Mouse (Mus musculus): ENCODE data around the gene Zfp740. TPM values are rescaled to one million over a fixed set of nuclear protein-coding genes. Genes with fewer than 3 reads are reported as not detected.

Gene Zfp740
- polyA plus RNA-seq, 1 experiment from 2014 or later: 67.0 TPM

- H3K27ac ChIP-seq (ENCODE audit: low read length): peak overlapping the region; percentile 100
- no peaks in the 10 kb centered on the region for H3K9me3 ChIP-seq (ENCODE audit: control insufficient read depth, low read length)
- H3K9ac ChIP-seq (ENCODE audit: low read length): peak overlapping the region; percentile 88
- H3K4me3 ChIP-seq (ENCODE audit: low read length): peak overlapping the region; percentile 80
- peaks cover 15% of the 10 kb centered on the region for H3K36me3 ChIP-seq (ENCODE audit: control insufficient read depth, insufficient read depth, low read length)
- ATAC-seq (ENCODE audit: low read depth): peak; percentile 6; the same call in 1 of the 2 replicates
- peaks cover 46% of the 10 kb centered on the region for H3K4me1 ChIP-seq (replicated peaks; ENCODE audit: control insufficient read depth, insufficient read depth, low read length)
- peak overlapping the region; percentile 94 for H3K4me2 ChIP-seq (ENCODE audit: low read depth, low read length)
- WGBS: 10% methylated on average over 22 of the region's 22 CpGs
- no peaks in the 10 kb centered on the region for H3K27me3 ChIP-seq (ENCODE audit: control insufficient read depth, insufficient read depth, low read depth, low read length)
These were observed 40.5 kb downstream of the Zfp740 start for GRCm38 (mm10) chr15:102243229-102244190.

GRCm38 (mm10) chr15:102244306-102245191, 41.5 kb downstream of the Zfp740 start:
- no peak for ATAC-seq (ENCODE audit: low read depth)
- Histone ChIP-seq H3K36me3 (ENCODE audit: control insufficient read depth, insufficient read depth, low read length) (peaks cover 9% of the 10 kb centered on the region), H3K4me2 (ENCODE audit: low read depth, low read length) (peak overlapping the region; percentile 94), H3K4me1 (replicated peaks; ENCODE audit: control insufficient read depth, insufficient read depth, low read length) (peaks cover 51% of the 10 kb centered on the region), H3K9me3 (ENCODE audit: control insufficient read depth, low read length) (no peaks in the 10 kb centered on the region), H3K4me3 (ENCODE audit: low read length) (peak overlapping the region; percentile 80), H3K27me3 (ENCODE audit: control insufficient read depth, insufficient read depth, low read depth, low read length) (no peaks in the 10 kb centered on the region), H3K27ac (ENCODE audit: low read length) (peak overlapping the region; percentile 100), H3K9ac (ENCODE audit: low read length) (peak overlapping the region; percentile 88)
- 14% methylated on average over 19 of the region's 19 CpGs for WGBS

GRCm38 (mm10) chr15:102245461-102245881, 42.4 kb downstream of the Zfp740 start:
- H3K9me3 ChIP-seq (ENCODE audit: control insufficient read depth, low read length): no peaks in the 10 kb centered on the region
- no peak for ATAC-seq (ENCODE audit: low read depth)
- peak overlapping the region; percentile 100 for H3K27ac ChIP-seq (ENCODE audit: low read length)
- H3K36me3 ChIP-seq (ENCODE audit: control insufficient read depth, insufficient read depth, low read length): peaks cover 5% of the 10 kb centered on the region
- peaks cover 60% of the 10 kb centered on the region for H3K4me1 ChIP-seq (replicated peaks; ENCODE audit: control insufficient read depth, insufficient read depth, low read length)
- peak overlapping the region; percentile 94 for H3K4me2 ChIP-seq (ENCODE audit: low read depth, low read length)
- H3K27me3 ChIP-seq (ENCODE audit: control insufficient read depth, insufficient read depth, low read depth, low read length): no peaks in the 10 kb centered on the region
- peak overlapping the region; percentile 88 for H3K9ac ChIP-seq (ENCODE audit: low read length)
- 6% methylated on average over 14 of the region's 14 CpGs for WGBS
- H3K4me3 ChIP-seq (ENCODE audit: low read length): peak overlapping the region; percentile 80

GRCm38 (mm10) chr15:102245891-102246741, 43.1 kb downstream of the Zfp740 start:
- Histone ChIP-seq H3K4me3 (ENCODE audit: low read length) (peak overlapping the region; percentile 80), H3K4me2 (ENCODE audit: low read depth, low read length) (peak overlapping the region; percentile 94), H3K36me3 (ENCODE audit: control insufficient read depth, insufficient read depth, low read length) (peaks cover 3% of the 10 kb centered on the region), H3K27me3 (ENCODE audit: control insufficient read depth, insufficient read depth, low read depth, low read length) (no peaks in the 10 kb centered on the region), H3K27ac (ENCODE audit: low read length) (peak overlapping the region; percentile 100), H3K9me3 (ENCODE audit: control insufficient read depth, low read length) (no peaks in the 10 kb centered on the region), H3K4me1 (replicated peaks; ENCODE audit: control insufficient read depth, insufficient read depth, low read length) (peaks cover 63% of the 10 kb centered on the region), H3K9ac (ENCODE audit: low read length) (peak overlapping the region; percentile 88)
- peak; percentile 69 for ATAC-seq (ENCODE audit: low read depth)
- under 1% methylated on average over 40 of the region's 44 CpGs for WGBS

- H3K4me3 ChIP-seq (ENCODE audit: low read length): peak overlapping the region; percentile 80
- peaks cover 58% of the 10 kb centered on the region for H3K4me1 ChIP-seq (replicated peaks; ENCODE audit: control insufficient read depth, insufficient read depth, low read length)
- H3K4me2 ChIP-seq (ENCODE audit: low read depth, low read length): peak overlapping the region; percentile 94
- peak overlapping the region; percentile 100 for H3K27ac ChIP-seq (ENCODE audit: low read length)
- peak overlapping the region; percentile 88 for H3K9ac ChIP-seq (ENCODE audit: low read length)
- H3K36me3 ChIP-seq (ENCODE audit: control insufficient read depth, insufficient read depth, low read length): no peaks in the 10 kb centered on the region; the same call in 1 of the 2 replicates
- WGBS: under 1% methylated on average over 25 of the region's 35 CpGs
- no peaks in the 10 kb centered on the region for H3K9me3 ChIP-seq (ENCODE audit: control insufficient read depth, low read length)
- no peaks in the 10 kb centered on the region for H3K27me3 ChIP-seq (ENCODE audit: control insufficient read depth, insufficient read depth, low read depth, low read length)
- peak; percentile 76 for ATAC-seq (ENCODE audit: low read depth)
These were observed 43.8 kb downstream of the Zfp740 start for GRCm38 (mm10) chr15:102246866-102247251.

- Histone ChIP-seq H3K27me3 (ENCODE audit: control insufficient read depth, insufficient read depth, low read depth, low read length) (no peaks in the 10 kb centered on the region), H3K9me3 (ENCODE audit: control insufficient read depth, low read length) (no peaks in the 10 kb centered on the region), H3K27ac (ENCODE audit: low read length) (peak overlapping the region; percentile 100), H3K36me3 (ENCODE audit: control insufficient read depth, insufficient read depth, low read length) (0 out of 2 replicates have a peak, but pooled peaks cover 2% of the 10 kb centered on the region), H3K4me3 (ENCODE audit: low read length) (peak overlapping the region; percentile 80), H3K9ac (ENCODE audit: low read length) (peak overlapping the region; percentile 88), H3K4me1 (replicated peaks; ENCODE audit: control insufficient read depth, insufficient read depth, low read length) (peaks cover 52% of the 10 kb centered on the region), H3K4me2 (ENCODE audit: low read depth, low read length) (peak overlapping the region; percentile 94)
- ATAC-seq (ENCODE audit: low read depth): peak; percentile 67
- 1% methylated on average over 41 of the region's 65 CpGs for WGBS
These were observed 44.4 kb downstream of the Zfp740 start for GRCm38 (mm10) chr15:102247252-102248130.

- ATAC-seq (ENCODE audit: low read depth): no peak
- Histone ChIP-seq H3K36me3 (ENCODE audit: control insufficient read depth, insufficient read depth, low read length) (peaks cover 2% of the 10 kb centered on the region; the same call in 1 of the 2 replicates), H3K9me3 (ENCODE audit: control insufficient read depth, low read length) (no peaks in the 10 kb centered on the region), H3K9ac (ENCODE audit: low read length) (peak overlapping the region; percentile 88), H3K27ac (ENCODE audit: low read length) (peak overlapping the region; percentile 100), H3K27me3 (ENCODE audit: control insufficient read depth, insufficient read depth, low read depth, low read length) (no peaks in the 10 kb centered on the region), H3K4me3 (ENCODE audit: low read length) (peak overlapping the region; percentile 80), H3K4me1 (replicated peaks; ENCODE audit: control insufficient read depth, insufficient read depth, low read length) (peaks cover 44% of the 10 kb centered on the region), H3K4me2 (ENCODE audit: low read depth, low read length) (peak overlapping the region; percentile 94)
- WGBS: 9% methylated on average over 8 of the region's 8 CpGs
These were observed 45.2 kb downstream of the Zfp740 start for GRCm38 (mm10) chr15:102248131-102248811.

All from lung, embryonic 16.5 days (tissue).